Mouse (Mus musculus) lung, postnatal 0 days (tissue): ENCODE data around the gene Ccdc163.

ENCODE experiments used
- CTCF ChIP-seq: IDR thresholded peaks from 2 replicates; pipeline ENCODE4 v1.5.1; 2016; ENCODE audit warnings: antibody characterized with exemption, mild to moderate bottlenecking
- EP300 ChIP-seq: IDR thresholded peaks from 2 replicates; pipeline ENCODE4 v1.6.1; 2016; ENCODE audit warnings: antibody characterized with exemption, mild to moderate bottlenecking, control low read depth

DNA sequence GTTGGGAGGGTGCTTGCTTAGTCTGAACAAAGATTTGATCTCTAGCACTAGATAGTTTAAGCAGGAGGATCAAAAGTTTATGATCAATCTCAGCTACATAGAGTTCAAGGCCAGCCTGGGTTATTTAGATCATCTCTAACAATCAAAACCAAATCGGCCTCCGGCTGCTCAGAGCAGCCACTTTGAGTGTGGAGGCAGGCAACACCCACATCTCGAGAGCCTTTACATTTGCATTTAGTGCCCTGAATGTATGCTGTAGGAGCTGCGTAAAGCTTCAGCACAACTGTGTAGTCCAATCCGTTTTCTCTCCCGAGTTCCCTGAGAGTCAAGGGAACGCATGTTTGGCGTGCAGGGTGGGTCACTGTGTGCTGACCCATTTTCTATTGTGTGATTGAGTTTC lies 84.1 kb downstream of the Ccdc163 start:
- TF ChIP-seq CTCF = no peak
- TF ChIP-seq EP300 = no peak
